Mouse (Mus musculus): ENCODE measurements at regions not wholly inside any gene's neighbourhood (a gene's known extent, or its start where the extent isn't known, plus 50 kb on each side); places are given as distances from the start of the nearest gene placed in this dataset.

GRCm38 (mm10) chr16:9335626-9336025 is 505.7 kb downstream of the 1810013L24Rik start:
- H3K4me3 ChIP-seq (replicated peaks in 1 of 3; ENCODE audit: low read depth in 2 of 3, low read length in 2 of 3, poor library complexity in 1 of 3), result no peak overlapping the region
- no peaks in the 10 kb centered on the region for H3K79me2 ChIP-seq (replicated peaks; ENCODE audit: control insufficient read depth, extremely low read depth, insufficient read depth, poor library complexity, severe bottlenecking)
- dilution Hi-C loops (cut with MboI; ENCODE audit: extremely low pct_ligation_motif_present, extremely low pct_unique_long_range_greater_than_20kb, low sequenced_read_pairs), result no loop called here

GRCm38 (mm10) chr16:9336063-9336462 is 506.2 kb downstream of the 1810013L24Rik start:
- TF ChIP-seq MYC (IDR thresholded peaks at IDR 0.05; ENCODE audit: low read depth, low read length) (no peak), ZNF384 (IDR thresholded peaks at IDR 0.05; ENCODE audit: low read depth, low read length) (no peak), MXI1 (IDR thresholded peaks at IDR 0.05; ENCODE audit: low read depth, low read length) (no peak), EP300 (IDR thresholded peaks at IDR 0.05; ENCODE audit: low read length) (no peak), ELF1 (IDR thresholded peaks at IDR 0.05; ENCODE audit: low read depth, low read length) (no peak), BHLHE40 (IDR thresholded peaks at IDR 0.05; ENCODE audit: low read depth, low read length) (no peak), ZMIZ1 (IDR thresholded peaks at IDR 0.05; ENCODE audit: low read depth, low read length) (no peak), JUN (IDR thresholded peaks at IDR 0.05; ENCODE audit: insufficient read depth, low read depth, low read length) (no peak), MEF2A (IDR thresholded peaks at IDR 0.05; ENCODE audit: borderline replicate concordance, low read depth, low read length) (no peak), ZKSCAN1 (IDR thresholded peaks at IDR 0.05; ENCODE audit: borderline replicate concordance, low read depth, low read length) (no peak), USF1 (IDR thresholded peaks at IDR 0.05; ENCODE audit: low read depth, low read length) (no peak), RAD21 (IDR thresholded peaks at IDR 0.05; ENCODE audit: low read depth, low read length) (no peak), POLR2AphosphoS2 (IDR thresholded peaks at IDR 0.05; ENCODE audit: low read depth, low read length) (no peak), HCFC1 (IDR thresholded peaks at IDR 0.05; ENCODE audit: low read depth, low read length) (no peak), NRF1 (IDR thresholded peaks at IDR 0.05; ENCODE audit: low read depth, low read length) (no peak), ETS1 (conservative IDR thresholded peaks at IDR 0.05; ENCODE audit: low read depth, low read length) (no peak), MAZ (IDR thresholded peaks at IDR 0.05; ENCODE audit: low read depth, low read length) (no peak)
- no peak overlapping the region for H3K4me2 ChIP-seq (ENCODE audit: insufficient read depth, low read depth, poor library complexity, severe bottlenecking)
- no peaks in the 10 kb centered on the region for H3K79me2 ChIP-seq (replicated peaks; ENCODE audit: control insufficient read depth, extremely low read depth, insufficient read depth, poor library complexity, severe bottlenecking)
- H3K27me3 ChIP-seq (replicated peaks), result no peaks in the 10 kb centered on the region
- no peak overlapping the region for H3K9ac ChIP-seq (ENCODE audit: insufficient read depth, low read depth)
- no peaks in the 10 kb centered on the region for H3K9me3 ChIP-seq (replicated peaks; ENCODE audit: low read length)
- no peak overlapping the region for H3K27ac ChIP-seq (ENCODE audit: insufficient read depth, low read depth)
- H3K4me1 ChIP-seq (ENCODE audit: control insufficient read depth in 1 of 2, insufficient read depth in 2 of 2), result peaks cover 0 to 2% of the 10 kb centered on the region in 2 experiments; a peak in 1 of 4 replicates
- no peaks in the 10 kb centered on the region for H3K36me3 ChIP-seq (replicated peaks in 1 of 2; ENCODE audit: control insufficient read depth in 1 of 2, insufficient read depth in 1 of 2, low read length in 1 of 2)
- in situ Hi-C loops (cut with MboI; ENCODE audit: low pct_ligation_motif_present, low pct_unique_long_range_greater_than_20kb, low sequenced_read_pairs) (no loop called here), dilution Hi-C loops (cut with MboI; ENCODE audit: extremely low pct_ligation_motif_present, extremely low pct_unique_long_range_greater_than_20kb, low sequenced_read_pairs) (no loop called here)
- DNase-seq (ENCODE audit: extremely low read depth), result no peak
- no peak overlapping the region for H3K4me3 ChIP-seq (replicated peaks in 1 of 3; ENCODE audit: low read depth in 2 of 3, low read length in 2 of 3, poor library complexity in 1 of 3)

More at GRCm38 (mm10) chr16:9335626-9336025, 505.7 kb downstream of the 1810013L24Rik start:
- Histone ChIP-seq H3K4me2 (ENCODE audit: insufficient read depth, low read depth, poor library complexity, severe bottlenecking) (no peak overlapping the region), H3K9me3 (replicated peaks; ENCODE audit: low read length) (no peaks in the 10 kb centered on the region), H3K4me1 (ENCODE audit: control insufficient read depth in 1 of 2, insufficient read depth in 2 of 2) (peaks cover 0 to 2% of the 10 kb centered on the region in 2 experiments; a peak in 1 of 4 replicates), H3K36me3 (replicated peaks in 1 of 2; ENCODE audit: control insufficient read depth in 1 of 2, insufficient read depth in 1 of 2, low read length in 1 of 2) (no peaks in the 10 kb centered on the region), H3K9ac (ENCODE audit: insufficient read depth, low read depth) (no peak overlapping the region), H3K27ac (ENCODE audit: insufficient read depth, low read depth) (no peak overlapping the region), H3K27me3 (replicated peaks) (no peaks in the 10 kb centered on the region)
- TF ChIP-seq NRF1 (IDR thresholded peaks at IDR 0.05; ENCODE audit: low read depth, low read length), result no peak
- TF ChIP-seq MAX (IDR thresholded peaks at IDR 0.05; ENCODE audit: low read length), result no peak
- no peak for TF ChIP-seq HCFC1 (IDR thresholded peaks at IDR 0.05; ENCODE audit: low read depth, low read length)
- no peak for TF ChIP-seq RAD21 (IDR thresholded peaks at IDR 0.05; ENCODE audit: low read depth, low read length)
- TF ChIP-seq GABPA (IDR thresholded peaks at IDR 0.05; ENCODE audit: insufficient replicate concordance, low read depth, low read length), result no peak
- in situ Hi-C loops (cut with MboI; ENCODE audit: low pct_ligation_motif_present, low pct_unique_long_range_greater_than_20kb, low sequenced_read_pairs), result no loop called here
- DNase-seq (ENCODE audit: extremely low read depth), result no peak

Data from CH12.LX (cell line).